Mouse (Mus musculus) adrenal gland, adult 2 months (tissue): ENCODE results near the gene Cacng6. TPM values are rescaled to one million over a fixed set of nuclear protein-coding genes. Genes with fewer than 3 reads are reported as not detected.

Experiments
- DNase-seq: peaks from one replicate; pipeline ENCODE4 v3.0.0; 2021
- microRNA-seq, 2 experiments: library from miRNA; unstranded; fragments of <30 nt; microRNA quantifications; one replicate each; pipeline ENCODE4 v1.2.0; 2021
- polyA plus RNA-seq: library from polyadenylated mRNA; depleted of rRNA; stranded (reverse); fragments of >200 nt; gene quantifications from 2 replicates; pipeline ENCODE4 v1.2.3, GENCODE M21; 2012; rRNA removed
- total RNA-seq, 2 experiments: library from RNA; stranded (reverse); gene quantifications; 2 replicates each; pipeline ENCODE4 v1.2.3; 2021

Gene Cacng6
- total and polyA plus RNA-seq, 3 experiments: 0.38 TPM; not detected in 2

DNA sequence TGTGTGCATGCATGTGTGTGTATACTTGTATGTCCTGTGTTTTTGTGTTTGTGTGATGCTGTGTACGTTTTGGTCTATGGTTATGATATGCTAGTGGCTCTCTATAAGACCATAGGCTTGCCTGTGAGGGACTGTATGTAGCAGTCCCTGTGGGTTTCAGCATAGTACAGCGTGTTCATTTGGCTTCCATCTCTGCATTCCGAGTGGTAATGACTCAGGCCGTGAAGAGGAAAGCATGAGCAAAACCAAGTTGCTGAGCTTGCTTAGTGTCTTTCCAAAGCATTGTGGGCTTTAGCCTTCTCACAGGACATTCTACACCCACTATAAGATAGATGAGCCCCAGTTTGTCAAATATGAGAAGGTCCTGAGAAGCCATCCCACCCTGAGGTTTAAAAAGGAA, 39.3 kb downstream of the Cacng6 start:
- DNase-seq: no peak

DNA sequence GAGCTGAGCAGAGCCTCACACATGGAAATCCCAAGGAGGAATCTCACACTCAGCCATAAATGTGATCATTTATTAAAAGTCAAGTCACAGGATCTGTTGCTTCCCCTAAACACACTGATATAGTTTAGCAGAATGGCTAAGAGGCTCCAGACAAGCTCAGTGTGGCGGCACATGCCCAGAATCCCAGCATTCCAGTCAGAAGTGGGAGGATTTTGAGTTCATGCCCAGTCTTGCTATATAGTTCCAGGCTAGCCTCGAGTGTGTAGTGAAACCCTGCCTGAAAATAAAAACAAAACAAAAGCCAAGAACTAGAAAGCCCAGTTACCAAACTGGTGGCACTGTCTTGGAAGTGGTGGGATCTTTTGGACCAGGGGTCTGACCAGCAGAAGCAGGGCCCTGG, 44.6 kb downstream of the Cacng6 start:
- DNase-seq: no peak

DNA sequence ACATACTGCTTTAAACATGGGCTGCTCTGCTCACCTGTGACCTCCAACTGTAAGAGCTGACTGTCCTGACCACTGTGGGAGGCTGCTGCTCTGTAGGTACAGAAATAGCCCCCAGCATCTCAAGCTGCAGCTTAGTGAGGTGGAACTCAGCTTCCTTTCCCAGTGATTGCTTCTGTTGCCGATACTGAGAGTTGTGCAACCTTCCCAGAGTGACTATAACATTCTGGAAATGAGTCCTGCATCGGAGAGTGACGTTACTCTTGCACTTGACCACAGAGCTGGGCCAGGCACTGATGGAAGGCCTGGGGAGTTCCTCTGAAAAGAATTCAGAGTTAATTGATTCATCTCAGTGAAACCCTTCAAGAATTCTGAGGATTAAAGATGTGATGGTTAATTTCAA, 48.8 kb downstream of the Cacng6 start:
- no peak for DNase-seq

DNA sequence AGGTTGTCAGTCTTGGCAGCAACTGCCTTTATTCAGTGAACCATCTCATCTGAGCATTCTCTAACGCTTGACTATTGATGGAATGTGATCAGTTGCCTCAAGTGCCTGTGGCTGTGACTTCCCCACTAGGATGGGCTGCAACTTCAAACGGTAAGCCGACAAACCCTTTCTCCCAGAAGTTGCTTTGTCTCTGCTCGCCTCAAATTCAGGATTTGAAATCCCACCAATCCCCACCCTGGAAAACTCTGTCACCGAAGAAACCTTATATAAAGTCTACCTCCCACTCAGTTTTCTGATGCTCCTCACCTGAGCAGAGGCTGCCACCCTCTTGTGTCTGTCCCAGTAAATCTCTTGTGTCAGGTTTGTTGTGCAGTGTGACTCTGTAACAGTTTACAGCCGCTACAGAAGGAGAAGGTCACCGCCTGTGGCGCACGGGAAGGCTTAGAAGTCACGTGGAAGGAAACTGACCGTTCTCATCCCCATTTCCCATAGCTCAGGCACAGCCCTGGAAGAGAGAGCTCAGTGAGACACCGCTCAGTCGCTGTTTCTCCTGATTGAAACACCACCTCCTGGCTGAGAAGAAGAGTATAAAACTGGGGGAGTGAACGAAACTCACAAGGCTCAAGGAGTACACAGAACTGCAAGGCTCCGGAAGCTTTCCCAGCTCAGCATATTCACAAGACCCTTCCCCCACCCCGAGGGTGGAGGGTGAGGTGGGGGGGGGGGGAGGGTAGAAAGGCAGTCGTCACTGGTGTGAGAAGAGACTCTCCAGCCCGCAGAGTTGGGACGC, 50.5 kb downstream of the Cacng6 start:
- no peak for DNase-seq

DNA sequence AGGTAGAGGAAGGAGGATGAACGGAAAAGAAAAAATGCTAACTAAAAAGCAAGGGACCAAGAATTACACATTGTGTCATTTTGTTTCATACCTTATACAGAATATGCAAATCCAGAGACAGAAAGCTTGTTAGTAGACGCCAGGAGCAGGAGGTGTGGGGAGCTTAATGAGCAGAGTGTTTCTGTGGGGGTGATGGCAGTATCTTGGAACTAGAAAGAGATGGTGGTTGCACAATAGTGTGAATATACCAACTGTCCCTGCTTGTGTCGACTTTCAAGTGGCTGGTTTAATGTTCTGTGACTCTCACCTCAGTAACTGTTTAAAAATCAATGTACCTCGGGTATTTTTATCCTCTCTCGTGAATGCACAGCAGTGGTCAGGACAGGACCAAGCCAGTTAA, 52.7 kb downstream of the Cacng6 start:
- no peak for DNase-seq

DNA sequence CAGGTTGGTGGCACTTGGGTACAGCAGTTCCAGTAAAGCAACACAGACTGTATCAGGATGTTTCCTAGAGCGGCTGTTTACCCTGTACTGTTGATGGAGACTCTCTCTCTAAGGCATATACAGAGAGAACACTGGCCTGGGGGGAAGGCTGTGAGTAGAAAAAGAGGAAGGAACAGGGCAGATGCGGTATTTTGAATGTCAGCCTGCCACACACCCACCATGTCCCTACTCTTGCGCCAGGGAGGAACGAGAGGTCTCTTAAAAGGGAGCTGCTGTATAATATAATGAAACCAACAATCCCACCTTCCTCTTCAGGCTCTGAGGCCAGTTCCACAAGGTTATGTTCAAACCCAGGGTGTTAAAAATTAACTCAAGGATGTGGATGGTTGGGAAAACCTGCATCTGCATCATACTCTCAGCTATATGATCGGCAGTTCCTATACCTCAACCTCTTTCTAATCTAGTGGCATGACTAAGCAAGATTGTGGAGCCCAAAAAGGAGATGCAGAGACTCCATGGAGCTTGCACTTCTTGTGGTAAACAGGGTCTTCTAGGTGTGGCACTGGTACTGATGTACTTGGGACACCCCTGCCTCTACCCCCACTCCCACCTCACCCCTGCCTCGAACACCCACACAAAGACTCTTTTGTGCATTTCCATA, 58.1 kb downstream of the Cacng6 start:
- no peak for DNase-seq

Small RNA genes within 50 kb of the gene (microRNA-seq; reads per million reads assigned to microRNA genes)
- 21.1 to 22.6 reads per million in 2 experiments for gene Gm23450

Other genes with a start within 250 kb of the Cacng6 start
- not detected for gene Nlrp12, start 174.5 kb upstream of the Cacng6 start, total RNA-seq
- gene Nlrp12, start 174.5 kb upstream of the Cacng6 start, polyA plus RNA-seq: 0.01 TPM in 1 of 2 replicates, not detected in the other
- gene Myadm, start 135.1 kb upstream of the Cacng6 start, total RNA-seq: 10 to 100 TPM; 65.1 to 90.8 TPM
- gene Myadm, start 135.1 kb upstream of the Cacng6 start, polyA plus RNA-seq: 199 and 200 TPM in 2 replicates
- 1 to 10 TPM in 1 of 2 experiments, under 1 TPM in 1; 0.32 to 1.5 TPM for gene Prkcg, start 135.0 kb upstream of the Cacng6 start, total RNA-seq
- 1.5 and 1.6 TPM in 2 replicates for gene Prkcg, start 135.0 kb upstream of the Cacng6 start, polyA plus RNA-seq
- gene Cacng7, start 91.2 kb upstream of the Cacng6 start, total RNA-seq: 10 to 100 TPM in 1 of 2 experiments, 1 to 10 TPM in 1; 9.1 to 14.2 TPM
- 11.4 and 14.8 TPM in 2 replicates for gene Cacng7, start 91.2 kb upstream of the Cacng6 start, polyA plus RNA-seq
- gene Cacng8, start 33.5 kb upstream of the Cacng6 start, total RNA-seq: 1 to 10 TPM; 2.7 to 6.9 TPM
- 4.5 and 5.6 TPM in 2 replicates for gene Cacng8, start 33.5 kb upstream of the Cacng6 start, polyA plus RNA-seq
- gene Tarm1, start 78.4 kb downstream of the Cacng6 start, total RNA-seq: 1 to 10 TPM in 1 of 2 experiments, under 1 TPM in 1; 0.66 to 1.6 TPM
- gene Tarm1, start 78.4 kb downstream of the Cacng6 start, polyA plus RNA-seq: 0.18 and 0.29 TPM in 2 replicates
- gene Oscar, start 192.0 kb downstream of the Cacng6 start, total RNA-seq: not detected
- gene Oscar, start 192.0 kb downstream of the Cacng6 start, polyA plus RNA-seq: 0.38 and 1.0 TPM in 2 replicates
- gene Ndufa3, start 193.2 kb downstream of the Cacng6 start, total RNA-seq: 100 to 1,000 TPM; 829 to 842 TPM
- gene Ndufa3, start 193.2 kb downstream of the Cacng6 start, polyA plus RNA-seq: 217 and 245 TPM in 2 replicates
- gene Tfpt, start 205.7 kb downstream of the Cacng6 start, total RNA-seq: 10 to 100 TPM; 24.1 to 26.2 TPM
- 3.4 and 4.0 TPM in 2 replicates for gene Tfpt, start 205.7 kb downstream of the Cacng6 start, polyA plus RNA-seq
- 10 to 100 TPM; 36.8 to 53.1 TPM for gene Prpf31, start 205.8 kb downstream of the Cacng6 start, total RNA-seq
- 20.5 and 33.7 TPM in 2 replicates for gene Prpf31, start 205.8 kb downstream of the Cacng6 start, polyA plus RNA-seq
- gene Cnot3, start 221.1 kb downstream of the Cacng6 start, total RNA-seq: 10 to 100 TPM; 52.6 to 61.5 TPM
- 83.3 and 103 TPM in 2 replicates for gene Cnot3, start 221.1 kb downstream of the Cacng6 start, polyA plus RNA-seq
- 10 to 100 TPM; 13.2 to 14.4 TPM for gene Leng1, start 241.6 kb downstream of the Cacng6 start, total RNA-seq
- gene Leng1, start 241.6 kb downstream of the Cacng6 start, polyA plus RNA-seq: 2.9 and 3.1 TPM in 2 replicates